Mouse (Mus musculus) kidney, embryonic 16.5 days (tissue): ENCODE measurements at regions not wholly inside any gene's neighbourhood (a gene's known extent, or its start where the extent isn't known, plus 50 kb on each side); places are given as distances from the start of the nearest gene placed in this dataset.
"Not testable (repeated sequence)": the region's sequence is repeated elsewhere in the genome, so short reads cannot be mapped to it uniquely, and the experiment has no call there.

Experiments
- ATAC-seq: fragments of 200-750 bp; cut with Nextera tagmentation; 2 replicates; pipeline ENCODE4 v1.8.0; 2017; ENCODE audit warnings: moderate TSS enrichment; ENCODE audit not compliant: low FRiP score, low TSS enrichment
- H3K27ac ChIP-seq: fragments of 300-500 bp; sonication (generic); 2 replicates; pipeline ENCODE4 v1.5.1; 2014; ENCODE audit warnings: low read length
- H3K27me3 ChIP-seq: fragments of 300-500 bp; sonication (generic); 2 replicates; pipeline ENCODE4 v1.6.1; 2014; ENCODE audit warnings: low read length, control low read depth, mixed read lengths; ENCODE audit not compliant: insufficient read depth
- H3K36me3 ChIP-seq: fragments of 300-500 bp; sonication (generic); 2 replicates; pipeline ENCODE4 v1.6.1; 2014; ENCODE audit warnings: low read length, control low read depth, mixed read lengths; ENCODE audit not compliant: insufficient read depth
- H3K4me1 ChIP-seq: fragments of 300-500 bp; sonication (generic); 2 replicates; pipeline ENCODE4 v1.6.1; 2014; ENCODE audit warnings: low read length, control low read depth, mixed read lengths; ENCODE audit not compliant: insufficient read depth
- H3K4me2 ChIP-seq: fragments of 300-500 bp; sonication (generic); replicated peaks from 2 replicates; pipeline ENCODE4 v1.6.1; 2014; ENCODE audit warnings: low read depth, low read length
- H3K4me3 ChIP-seq: fragments of 300-500 bp; sonication (generic); 2 replicates; pipeline ENCODE4 v1.5.1; 2014; ENCODE audit warnings: mild to moderate bottlenecking, low read length
- H3K9ac ChIP-seq: fragments of 300-500 bp; sonication (generic); replicated peaks from 2 replicates; pipeline ENCODE4 v1.6.1; 2014; ENCODE audit warnings: low read length
- H3K9me3 ChIP-seq: fragments of 300-500 bp; sonication (generic); 2 replicates; pipeline ENCODE4 v1.6.1; 2016; ENCODE audit warnings: low read length, control low read depth
- WGBS: fragments of 180-500 bp; shearing (Covaris S2); extraction: QIAGEN DNeasy Blood & Tissue Kit; methylation state at CpG from one replicate; pipeline ENCODE4 v1.1.7; 2014; 5-methylcytosine and 5-hydroxymethylcytosine counted together

- no peaks in the 10 kb centered on the region for H3K27me3 ChIP-seq
- 65% methylated on average over 2 of the region's 2 CpGs for WGBS
- no peak overlapping the region for H3K27ac ChIP-seq
- no peak overlapping the region for H3K9ac ChIP-seq
- no peak overlapping the region for H3K4me2 ChIP-seq
- H3K9me3 ChIP-seq = no peaks in the 10 kb centered on the region
- H3K4me1 ChIP-seq = no peaks in the 10 kb centered on the region
- no peaks in the 10 kb centered on the region for H3K36me3 ChIP-seq
- H3K4me3 ChIP-seq = no peak overlapping the region
- ATAC-seq = no peak
Measured at GRCm38 (mm10) chr10:36884198-36884597, 90.1 kb upstream of the Hdac2 start.

GRCm38 (mm10) chr10:36897900-36898600 lies 76.3 kb upstream of the Hdac2 start:
- Histone ChIP-seq H3K36me3 (no peaks in the 10 kb centered on the region), H3K27me3 (no peaks in the 10 kb centered on the region), H3K4me1 (no peaks in the 10 kb centered on the region), H3K4me3 (no peak overlapping the region), H3K4me2 (no peak overlapping the region), H3K27ac (no peak overlapping the region), H3K9ac (no peak overlapping the region), H3K9me3 (no peaks in the 10 kb centered on the region)
- ATAC-seq = no peak
- 57% methylated on average over 6 of the region's 6 CpGs for WGBS

GRCm38 (mm10) chr10:36908861-36909260 lies 65.5 kb upstream of the Hdac2 start:
- Histone ChIP-seq H3K4me2 (no peak overlapping the region), H3K4me1 (no peaks in the 10 kb centered on the region), H3K9ac (no peak overlapping the region), H3K27ac (no peak overlapping the region), H3K27me3 (no peaks in the 10 kb centered on the region), H3K4me3 (no peak overlapping the region), H3K9me3 (no peaks in the 10 kb centered on the region), H3K36me3 (no peaks in the 10 kb centered on the region)
- WGBS = 56% methylated on average over 4 of the region's 4 CpGs
- ATAC-seq = no peak

GRCm38 (mm10) chr10:36918037-36918436 lies 56.3 kb upstream of the Hdac2 start:
- not testable (repeated sequence) for H3K4me1 ChIP-seq

GRCm38 (mm10) chr10:36923756-36924155 lies 50.6 kb upstream of the Hdac2 start:
- ATAC-seq = 0 out of 2 replicates have a peak, but pooled peaks have one; percentile 19
- no peaks in the 10 kb centered on the region for H3K36me3 ChIP-seq
- no peak overlapping the region for H3K9ac ChIP-seq
- no peaks in the 10 kb centered on the region for H3K9me3 ChIP-seq
- H3K4me3 ChIP-seq = no peak overlapping the region
- WGBS = 61% methylated on average over 3 of the region's 3 CpGs
- no peaks in the 10 kb centered on the region for H3K4me1 ChIP-seq
- H3K4me2 ChIP-seq = no peak overlapping the region
- no peaks in the 10 kb centered on the region for H3K27me3 ChIP-seq
- H3K27ac ChIP-seq = no peak overlapping the region

More at GRCm38 (mm10) chr10:36918037-36918436, 56.3 kb upstream of the Hdac2 start:
- not testable (repeated sequence) for H3K9me3 ChIP-seq, H3K4me3 ChIP-seq, H3K36me3 ChIP-seq, H3K27me3 ChIP-seq, H3K27ac ChIP-seq, H3K9ac ChIP-seq, H3K4me2 ChIP-seq
- WGBS = 72% methylated on average over 2 of the region's 2 CpGs
- peak; percentile 61; the same call in 1 of the 2 replicates for ATAC-seq

GRCm38 (mm10) chr10:36924161-36924560 lies 50.2 kb upstream of the Hdac2 start:
- H3K9me3 ChIP-seq = no peaks in the 10 kb centered on the region
- H3K27me3 ChIP-seq = no peaks in the 10 kb centered on the region
- 100% methylated on average over 2 of the region's 2 CpGs for WGBS
- ATAC-seq = no peak
- no peaks in the 10 kb centered on the region for H3K36me3 ChIP-seq
- H3K4me2 ChIP-seq = no peak overlapping the region
- H3K9ac ChIP-seq = no peak overlapping the region
- no peak overlapping the region for H3K27ac ChIP-seq
- H3K4me3 ChIP-seq = no peak overlapping the region
- H3K4me1 ChIP-seq = no peaks in the 10 kb centered on the region
